Mouse (Mus musculus) limb, embryonic 12.5 days (tissue): ENCODE results near the gene Ppp4r1. TPM values are rescaled to one million over a fixed set of nuclear protein-coding genes. Genes with fewer than 3 reads are reported as not detected.

Experiments
- ATAC-seq: fragments of 200-750 bp; cut with Nextera tagmentation; 2 replicates; pipeline ENCODE4 v1.8.0; 2017; ENCODE audit warnings: low read depth, moderate TSS enrichment; ENCODE audit not compliant: insufficient number of reproducible peaks, insufficient read depth, low FRiP score, low TSS enrichment
- H3K27ac ChIP-seq: fragments of 300-500 bp; sonication (generic); 2 replicates; pipeline ENCODE4 v1.5.1; 2016; ENCODE audit warnings: mild to moderate bottlenecking, moderate library complexity
- H3K27me3 ChIP-seq: fragments of 300-500 bp; sonication (generic); 2 replicates; pipeline ENCODE4 v1.6.1; 2016; ENCODE audit warnings: mild to moderate bottlenecking, moderate library complexity
- H3K36me3 ChIP-seq: fragments of 300-500 bp; sonication (generic); 2 replicates; pipeline ENCODE4 v1.6.1; 2016; ENCODE audit warnings: mild to moderate bottlenecking, moderate library complexity
- H3K4me1 ChIP-seq: fragments of 300-500 bp; sonication (generic); replicated peaks from 2 replicates; pipeline ENCODE4 v1.6.1; 2016
- H3K4me2 ChIP-seq: fragments of 300-500 bp; sonication (generic); 2 replicates; pipeline ENCODE4 v1.6.1; 2016; ENCODE audit warnings: mild to moderate bottlenecking, moderate library complexity
- H3K4me3 ChIP-seq: fragments of 300-500 bp; sonication (generic); replicated peaks from 2 replicates; pipeline ENCODE4 v1.5.1; 2016; ENCODE audit warnings: mild to moderate bottlenecking
- H3K9ac ChIP-seq: fragments of 300-500 bp; sonication (generic); replicated peaks from 2 replicates; pipeline ENCODE4 v1.6.1; 2016; ENCODE audit warnings: mild to moderate bottlenecking, moderate library complexity
- H3K9me3 ChIP-seq: fragments of 300-500 bp; sonication (generic); 2 replicates; pipeline ENCODE4 v1.6.1; 2016; ENCODE audit warnings: mild to moderate bottlenecking, moderate library complexity
- WGBS: fragments of 180-500 bp; shearing (Covaris S2); methylation state at CpG from one replicate; pipeline ENCODE4 v1.1.7; 2016; 5-methylcytosine and 5-hydroxymethylcytosine counted together
- polyA plus RNA-seq: library from polyadenylated mRNA; unstranded; fragments of >200 nt; fragmentation: Nextera tagmentation; extraction: Ambion mirVana; gene quantifications from 2 replicates; pipeline ENCODE4 v1.2.1, GENCODE M21; 2016

Ppp4r1 gene
- polyA plus RNA-seq, 1 experiment from 2014 or later: 63.9 TPM

DNA sequence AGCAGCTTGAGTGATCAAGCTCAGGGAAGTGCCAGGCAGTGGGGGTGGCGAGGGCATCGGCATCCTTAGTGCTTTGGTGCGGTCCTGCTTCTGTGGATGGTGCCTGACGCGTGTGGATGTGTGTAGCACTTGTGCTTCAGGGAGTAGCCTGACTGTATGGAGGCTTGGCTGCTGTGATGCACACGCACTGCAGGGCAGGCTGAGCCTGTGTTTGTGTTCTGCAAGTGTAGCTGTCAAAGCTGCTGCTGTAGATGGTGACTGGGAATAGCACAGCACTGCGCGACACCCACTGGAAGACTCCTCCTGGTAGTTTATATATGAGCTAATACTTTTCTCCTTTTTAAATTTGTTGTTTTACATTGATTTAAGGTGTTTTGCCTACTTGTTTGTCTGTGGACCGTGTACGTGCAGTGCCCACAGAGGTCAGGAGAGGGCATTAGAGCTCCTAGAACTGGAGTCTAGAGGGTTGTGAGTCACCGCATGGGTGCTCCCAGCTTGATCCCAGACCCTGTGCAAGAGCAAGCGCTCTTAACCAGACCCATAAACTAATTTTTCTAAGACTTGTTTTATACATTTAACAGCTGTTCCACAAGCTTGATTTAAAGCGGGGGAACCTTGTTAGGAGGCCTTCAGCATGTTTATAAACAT lies 48.0 kb downstream of the Ppp4r1 start:
- Histone ChIP-seq H3K4me3 (no peak overlapping the region), H3K27ac (no peak overlapping the region), H3K36me3 (peaks cover 85% of the 10 kb centered on the region), H3K27me3 (no peaks in the 10 kb centered on the region), H3K4me2 (no peak overlapping the region), H3K4me1 (no peaks in the 10 kb centered on the region), H3K9ac (no peak overlapping the region), H3K9me3 (no peaks in the 10 kb centered on the region)
- 93% methylated on average over 13 of the region's 13 CpGs for WGBS
- no peak for ATAC-seq

DNA sequence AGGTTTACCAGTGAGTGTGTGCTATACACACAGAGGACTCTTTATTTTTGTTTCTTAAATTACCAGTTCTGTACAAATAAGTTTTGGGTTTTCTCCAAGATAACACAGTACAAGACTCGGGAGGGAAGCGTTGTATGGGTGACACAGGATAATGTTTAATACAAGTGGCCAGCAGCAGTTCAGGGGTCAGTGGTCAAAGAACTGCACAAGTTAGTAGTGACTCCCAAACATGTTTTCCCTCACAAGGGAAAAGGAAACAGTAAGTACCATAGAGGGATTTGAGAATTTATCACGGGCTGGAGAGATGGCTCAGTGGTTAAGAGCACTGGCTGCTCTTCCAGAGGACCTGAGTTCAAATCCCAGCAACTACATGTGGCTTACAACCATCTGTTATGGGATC lies 51.5 kb downstream of the Ppp4r1 start:
- Histone ChIP-seq H3K36me3 (peaks cover 95% of the 10 kb centered on the region), H3K9me3 (no peaks in the 10 kb centered on the region), H3K27me3 (no peaks in the 10 kb centered on the region), H3K4me1 (no peaks in the 10 kb centered on the region), H3K9ac (no peak overlapping the region), H3K4me2 (no peak overlapping the region), H3K27ac (no peak overlapping the region), H3K4me3 (no peak overlapping the region)
- WGBS: 93% methylated on average over 3 of the region's 3 CpGs
- ATAC-seq: no peak

DNA sequence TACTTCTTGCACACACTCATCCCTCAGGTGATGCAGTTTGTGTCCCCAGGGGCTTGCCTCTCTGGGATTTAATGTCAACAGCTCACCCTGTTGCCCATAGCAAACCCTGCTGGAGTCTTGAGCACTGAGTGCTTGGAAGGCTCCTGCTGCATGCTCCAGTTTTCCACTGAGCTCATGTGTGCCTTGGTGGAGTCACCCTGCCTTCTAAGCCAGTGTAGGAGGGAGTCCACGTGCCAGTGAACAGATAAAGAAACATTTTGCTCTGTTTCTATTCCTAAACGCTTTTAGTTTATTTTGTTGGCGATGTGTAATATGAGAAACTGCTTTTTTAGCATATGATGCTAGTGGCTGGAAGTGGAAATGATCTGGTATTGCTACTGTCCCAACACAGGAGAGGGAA lies 54.4 kb downstream of the Ppp4r1 start:
- H3K4me3 ChIP-seq: no peak overlapping the region
- H3K4me1 ChIP-seq: no peaks in the 10 kb centered on the region
- 94% methylated on average over 3 of the region's 3 CpGs for WGBS
- ATAC-seq: no peak
- no peak overlapping the region for H3K27ac ChIP-seq
- H3K4me2 ChIP-seq: no peak overlapping the region
- peaks cover 94% of the 10 kb centered on the region for H3K36me3 ChIP-seq
- no peaks in the 10 kb centered on the region for H3K27me3 ChIP-seq
- no peaks in the 10 kb centered on the region for H3K9me3 ChIP-seq
- H3K9ac ChIP-seq: no peak overlapping the region

DNA sequence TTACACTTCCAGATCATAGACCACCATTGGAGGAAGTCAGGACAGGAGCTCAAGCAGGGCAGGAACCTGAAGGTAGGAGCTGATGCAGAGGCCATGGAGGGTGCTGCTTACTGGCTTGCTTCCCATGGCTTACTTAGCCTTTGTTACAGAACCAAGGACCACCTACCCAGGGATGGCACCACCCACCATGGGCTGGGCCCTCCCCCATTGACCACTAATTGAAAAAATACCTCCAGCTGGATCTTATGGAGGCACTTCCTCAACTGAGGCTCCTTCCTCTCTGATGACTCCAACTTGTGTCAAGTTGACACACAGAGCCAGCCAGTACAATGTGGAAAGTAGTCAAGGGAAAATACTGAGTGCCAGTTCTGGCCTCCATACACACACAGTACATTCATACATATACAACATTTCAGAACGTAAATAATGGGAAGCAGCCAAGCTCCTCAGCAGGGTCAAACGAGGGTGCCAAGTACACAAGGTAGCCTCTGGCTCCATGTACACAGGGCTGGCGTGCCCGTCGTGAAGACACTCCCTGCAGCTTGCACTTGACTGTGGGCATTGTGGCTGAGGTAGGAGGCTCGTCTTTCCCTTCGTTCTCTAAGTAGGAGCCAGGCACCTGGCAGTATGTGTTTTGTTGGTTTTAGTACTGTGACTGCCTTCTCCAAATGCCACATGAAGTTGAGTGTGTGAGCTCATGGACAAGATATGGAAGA lies 57.3 kb downstream of the Ppp4r1 start:
- Histone ChIP-seq H3K4me1 (no peaks in the 10 kb centered on the region), H3K9me3 (no peaks in the 10 kb centered on the region), H3K4me3 (no peak overlapping the region), H3K4me2 (no peak overlapping the region), H3K36me3 (peaks cover 97% of the 10 kb centered on the region), H3K27ac (no peak overlapping the region), H3K27me3 (no peaks in the 10 kb centered on the region), H3K9ac (no peak overlapping the region)
- 88% methylated on average over 7 of the region's 7 CpGs for whole genome bisulfite sequencing
- ATAC-seq: no peak

DNA sequence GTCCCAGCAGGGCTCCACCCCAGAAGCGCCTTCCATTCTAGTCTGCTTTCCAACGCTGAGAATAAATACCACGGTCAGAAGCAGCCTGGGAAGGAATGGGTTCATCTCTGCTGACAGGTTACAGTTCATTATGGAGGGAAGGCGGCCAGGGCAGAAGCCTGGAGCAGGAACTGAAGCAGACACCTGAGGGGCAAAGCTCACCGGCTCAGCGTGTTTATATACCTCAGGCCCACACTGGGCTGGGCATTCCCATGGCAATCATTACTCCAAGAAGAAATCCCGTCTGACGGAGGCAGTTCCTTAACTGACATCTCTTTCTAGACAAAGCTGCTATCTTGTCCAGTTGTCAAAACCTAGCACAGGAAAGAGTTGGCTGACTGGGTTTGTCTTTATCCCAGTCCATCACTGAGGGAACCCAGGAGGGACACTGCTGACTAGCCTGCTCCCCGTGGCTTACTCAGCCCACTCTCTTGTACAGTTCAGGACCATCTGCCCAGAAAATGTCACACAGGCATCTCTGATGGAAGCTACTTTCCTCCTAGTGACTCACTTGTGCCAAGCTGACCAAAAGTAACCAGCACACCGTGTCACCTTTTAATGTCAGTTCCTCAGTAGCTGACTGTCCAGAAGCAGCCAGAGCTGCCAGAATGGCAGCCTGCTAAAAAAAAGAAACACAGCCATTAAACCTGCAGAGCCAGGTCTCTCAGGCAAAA lies 60.5 kb downstream of the Ppp4r1 start:
- no peaks in the 10 kb centered on the region for H3K27me3 ChIP-seq
- H3K9ac ChIP-seq: no peak overlapping the region
- H3K4me3 ChIP-seq: no peak overlapping the region
- no peaks in the 10 kb centered on the region for H3K4me1 ChIP-seq
- H3K4me2 ChIP-seq: no peak overlapping the region
- no peaks in the 10 kb centered on the region for H3K9me3 ChIP-seq
- ATAC-seq: no peak
- peaks cover 87% of the 10 kb centered on the region for H3K36me3 ChIP-seq
- H3K27ac ChIP-seq: no peak overlapping the region; the same call in 1 of the 2 replicates
- WGBS: 90% methylated on average over 10 of the region's 10 CpGs

DNA sequence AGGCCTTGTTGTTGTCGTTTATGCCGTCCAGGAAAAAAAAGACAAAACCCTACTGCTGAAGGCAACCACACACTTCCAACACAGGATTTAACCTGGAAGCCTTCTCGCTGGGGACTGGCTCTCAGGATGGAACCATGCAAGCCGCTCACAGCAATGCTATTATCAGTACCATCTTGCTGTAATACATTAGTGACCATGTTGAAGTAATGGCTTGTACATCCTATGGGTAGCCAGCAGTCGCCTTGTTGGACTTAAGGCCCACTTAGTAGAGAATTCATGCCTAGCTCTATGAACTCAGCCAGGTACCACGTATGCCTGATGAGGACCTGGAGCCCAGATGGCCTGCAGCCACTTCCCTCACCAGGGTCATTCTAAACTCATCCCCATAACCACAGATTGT lies 63.0 kb downstream of the Ppp4r1 start:
- Histone ChIP-seq H3K4me2 (no peak overlapping the region), H3K36me3 (peaks cover 84% of the 10 kb centered on the region), H3K4me3 (no peak overlapping the region), H3K9me3 (no peaks in the 10 kb centered on the region), H3K4me1 (no peaks in the 10 kb centered on the region), H3K27ac (no peak overlapping the region), H3K27me3 (no peaks in the 10 kb centered on the region), H3K9ac (no peak overlapping the region)
- 90% methylated on average over 6 of the region's 6 CpGs for whole genome bisulfite sequencing
- ATAC-seq: no peak

DNA sequence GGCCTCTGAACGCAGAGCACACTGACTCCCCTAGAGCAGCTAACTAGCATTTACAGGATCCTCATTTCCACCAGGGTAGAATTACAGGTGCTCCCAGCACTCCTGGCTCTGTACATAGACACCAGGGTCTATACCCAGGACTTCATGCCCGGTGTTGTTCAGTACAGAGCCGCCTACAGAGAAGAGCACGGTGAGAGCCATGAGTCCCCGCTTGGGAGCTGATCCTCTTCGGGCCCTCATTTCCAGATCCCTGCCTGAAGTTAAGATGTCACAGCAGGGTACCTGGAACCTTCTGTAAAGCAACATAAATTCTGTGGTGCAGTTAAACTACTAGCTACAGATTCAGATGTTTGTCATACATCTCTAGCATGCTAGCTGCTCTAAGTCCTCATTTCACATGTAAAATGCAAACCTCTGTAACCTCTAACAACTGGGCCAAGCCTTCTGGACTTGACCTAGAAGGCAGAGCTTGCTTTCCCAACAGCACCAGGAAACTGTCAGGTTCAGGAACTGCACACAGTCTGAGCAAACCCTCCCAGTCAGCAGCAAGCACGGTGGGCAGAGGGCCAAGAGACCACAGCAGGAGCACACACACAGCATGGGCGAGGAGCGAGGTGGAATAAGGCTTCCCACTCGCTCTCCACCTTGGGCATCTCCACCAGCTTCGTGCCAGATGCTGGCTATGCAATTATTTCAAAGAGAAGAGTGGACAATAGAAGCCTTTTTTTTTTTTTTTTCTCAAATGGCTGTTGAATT lies 65.5 kb downstream of the Ppp4r1 start:
- H3K36me3 ChIP-seq: peaks cover 83% of the 10 kb centered on the region
- H3K27me3 ChIP-seq: no peaks in the 10 kb centered on the region
- H3K4me2 ChIP-seq: no peak overlapping the region
- no peak overlapping the region for H3K27ac ChIP-seq
- no peak for ATAC-seq
- 87% methylated on average over 11 of the region's 11 CpGs for WGBS
- H3K9ac ChIP-seq: no peak overlapping the region
- H3K4me3 ChIP-seq: no peak overlapping the region
- no peaks in the 10 kb centered on the region for H3K4me1 ChIP-seq
- no peaks in the 10 kb centered on the region for H3K9me3 ChIP-seq

DNA sequence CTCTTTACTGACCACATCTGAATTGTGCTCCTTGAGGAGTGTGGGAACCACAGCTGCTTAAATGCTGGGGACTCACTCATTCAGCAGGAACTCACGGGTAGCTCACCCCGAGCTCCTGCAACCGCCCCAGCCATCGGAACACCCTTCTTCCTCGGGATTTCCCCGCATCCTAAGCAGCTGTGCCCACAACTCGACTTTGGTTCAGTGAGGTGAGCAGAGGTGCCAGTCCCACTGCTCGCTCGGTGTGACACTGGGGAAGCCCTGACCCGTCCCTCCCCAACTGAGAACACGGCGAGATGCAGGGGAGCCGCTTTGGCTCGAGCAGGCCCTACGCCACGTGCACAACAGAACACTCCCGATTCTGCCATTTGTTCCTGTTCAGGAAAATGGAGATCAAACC lies 68.1 kb downstream of the Ppp4r1 start:
- H3K27ac ChIP-seq: no peak overlapping the region
- peaks cover 81% of the 10 kb centered on the region for H3K36me3 ChIP-seq
- ATAC-seq: no peak
- H3K27me3 ChIP-seq: no peaks in the 10 kb centered on the region
- no peak overlapping the region for H3K9ac ChIP-seq
- H3K4me1 ChIP-seq: no peaks in the 10 kb centered on the region
- H3K9me3 ChIP-seq: 0 out of 2 replicates have a peak, but pooled peaks cover under 1% of the 10 kb centered on the region
- 96% methylated on average over 17 of the region's 17 CpGs for WGBS
- no peak overlapping the region for H3K4me2 ChIP-seq
- H3K4me3 ChIP-seq: no peak overlapping the region

DNA sequence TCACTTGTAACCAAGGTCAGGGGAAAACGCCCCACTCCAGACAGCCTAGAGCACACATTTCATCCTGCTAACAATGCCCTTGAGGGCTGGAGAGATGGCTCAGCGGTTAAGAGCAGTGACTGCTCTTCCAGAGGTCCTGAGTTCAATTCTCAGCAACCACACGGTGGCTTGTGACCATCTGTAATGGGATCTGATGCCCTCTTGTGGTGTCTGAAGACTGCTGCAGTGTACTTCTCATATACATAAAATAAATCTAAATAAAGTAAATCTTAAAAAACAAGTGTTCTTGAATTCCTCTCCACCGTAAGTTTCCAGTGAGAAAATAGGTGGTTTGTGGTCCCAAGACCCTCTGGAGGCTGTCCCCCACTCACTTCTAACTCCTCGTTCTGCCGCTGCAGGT lies 69.4 kb downstream of the Ppp4r1 start:
- Histone ChIP-seq H3K4me1 (no peaks in the 10 kb centered on the region), H3K27ac (no peak overlapping the region), H3K27me3 (no peaks in the 10 kb centered on the region), H3K9me3 (0 out of 2 replicates have a peak, but pooled peaks cover 4% of the 10 kb centered on the region), H3K9ac (no peak overlapping the region), H3K4me3 (no peak overlapping the region), H3K36me3 (peaks cover 89% of the 10 kb centered on the region), H3K4me2 (no peak overlapping the region)
- WGBS: 86% methylated on average over 6 of the region's 6 CpGs
- no peak for ATAC-seq

DNA sequence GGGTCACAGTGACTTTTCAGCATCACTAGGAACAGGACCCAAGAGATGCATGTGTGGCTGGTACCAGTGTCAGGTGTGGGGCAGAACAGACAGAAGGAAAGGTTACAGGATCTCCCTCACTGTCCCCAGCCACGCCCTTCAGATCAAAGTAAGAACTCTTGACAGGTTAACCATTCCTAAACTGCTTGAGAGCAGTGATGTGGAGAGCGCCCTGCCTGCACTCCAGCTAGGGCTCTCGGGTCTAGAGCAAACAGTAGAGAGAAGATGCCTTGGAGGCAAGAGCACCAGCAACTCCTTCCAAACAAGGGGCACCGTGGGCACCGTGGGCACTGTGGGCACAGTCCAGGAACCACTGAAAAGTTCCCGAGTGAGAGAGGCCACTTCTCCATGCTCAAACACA lies 71.0 kb downstream of the Ppp4r1 start:
- Histone ChIP-seq H3K27ac (no peak overlapping the region), H3K9ac (no peak overlapping the region), H3K9me3 (0 out of 2 replicates have a peak, but pooled peaks cover 4% of the 10 kb centered on the region), H3K4me1 (no peaks in the 10 kb centered on the region), H3K4me2 (no peak overlapping the region), H3K4me3 (no peak overlapping the region), H3K27me3 (no peaks in the 10 kb centered on the region), H3K36me3 (peaks cover 88% of the 10 kb centered on the region)
- 86% methylated on average over 6 of the region's 6 CpGs for whole genome bisulfite sequencing
- ATAC-seq: no peak

DNA sequence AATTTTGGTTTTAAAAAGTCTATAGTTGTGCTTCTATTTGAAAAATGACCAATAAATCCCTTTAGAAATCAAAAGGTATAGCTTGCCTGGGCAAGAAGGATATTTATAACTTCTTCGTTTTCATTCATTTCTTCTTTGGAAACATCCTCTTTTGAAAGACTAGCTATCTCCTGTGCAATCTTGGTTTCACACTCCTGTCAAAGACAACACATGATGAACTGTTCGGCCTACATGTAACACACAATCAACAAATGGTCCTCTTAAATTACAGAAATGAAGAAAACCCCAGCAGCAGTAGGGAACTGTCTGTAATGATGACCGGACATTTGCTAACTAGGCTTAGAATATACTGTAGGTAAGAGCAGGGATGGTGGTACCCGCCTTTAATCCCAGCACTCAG lies 71.6 kb downstream of the Ppp4r1 start:
- Histone ChIP-seq H3K4me1 (no peaks in the 10 kb centered on the region), H3K9me3 (0 out of 2 replicates have a peak, but pooled peaks cover 4% of the 10 kb centered on the region), H3K4me2 (no peak overlapping the region), H3K27ac (no peak overlapping the region), H3K36me3 (peaks cover 89% of the 10 kb centered on the region), H3K9ac (no peak overlapping the region), H3K4me3 (no peak overlapping the region), H3K27me3 (no peaks in the 10 kb centered on the region)
- 95% methylated on average over 4 of the region's 4 CpGs for WGBS
- no peak for ATAC-seq
